Mouse (Mus musculus): Measurements from ENCODE around the gene Akr7a5.

Gene Akr7a5

DNA sequence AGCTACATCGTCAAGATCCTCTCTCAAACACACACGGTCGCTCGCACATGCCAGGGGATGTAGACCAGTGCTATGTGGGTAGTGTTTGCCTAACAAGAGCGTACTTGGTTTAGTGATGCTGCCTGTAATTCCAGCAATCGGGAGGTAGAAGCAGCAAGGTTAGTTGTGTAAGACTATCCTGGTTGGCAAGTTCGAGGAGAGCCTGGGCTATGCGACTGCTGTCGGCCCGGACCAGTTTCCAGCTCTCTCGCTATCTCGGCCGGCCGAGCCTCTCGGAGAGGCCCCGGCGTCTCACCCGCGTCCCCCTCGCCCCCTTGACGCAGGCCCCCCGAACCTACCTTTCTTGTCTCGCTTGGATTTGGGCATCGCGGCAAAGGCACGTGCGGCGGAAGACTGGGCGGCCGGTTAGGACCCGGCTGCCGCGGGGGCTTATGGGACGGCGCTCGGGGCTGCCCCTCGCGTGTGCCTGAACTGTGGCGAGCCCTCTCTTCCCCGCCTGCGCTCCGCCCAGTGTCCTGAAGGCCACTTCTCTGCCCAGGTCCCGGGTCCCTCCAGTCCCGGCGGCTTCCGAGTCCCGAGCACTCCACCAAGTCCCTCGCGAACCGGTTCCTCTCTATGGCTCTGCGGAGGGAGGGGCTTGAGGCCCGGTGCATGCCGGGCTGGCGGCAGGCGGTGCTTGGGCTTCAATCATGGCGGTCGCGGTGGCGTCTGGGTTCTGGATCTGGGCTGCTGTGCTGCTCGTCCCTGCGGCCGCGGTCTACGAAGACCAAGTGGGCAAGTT lies 41.6 kb downstream of the Akr7a5 start, which contains the start of the genes Mrto4, Emc1 and Ubr4:
Gene Mrto4 (minus strand): TSS at position 646 of the 781 bp plus-strand sequence.
Gene Emc1 (plus strand): TSS at position 657 of the 781 bp plus-strand sequence.
Gene Ubr4 (plus strand): TSS at position 679 of the 781 bp plus-strand sequence.
- DNase-seq (ENCODE audit: extremely low read depth, insufficient read length, low spot score): peak; percentile 89

GRCm38 (mm10) chr4:139352832-139353231 lies 42.3 kb downstream of the Akr7a5 start:
- no peak for DNase-seq (ENCODE audit: extremely low read depth, insufficient read length, low spot score)

GRCm38 (mm10) chr4:139357211-139357610 lies 46.7 kb downstream of the Akr7a5 start:
- no peak for DNase-seq (ENCODE audit: extremely low read depth, insufficient read length, low spot score)

DNA sequence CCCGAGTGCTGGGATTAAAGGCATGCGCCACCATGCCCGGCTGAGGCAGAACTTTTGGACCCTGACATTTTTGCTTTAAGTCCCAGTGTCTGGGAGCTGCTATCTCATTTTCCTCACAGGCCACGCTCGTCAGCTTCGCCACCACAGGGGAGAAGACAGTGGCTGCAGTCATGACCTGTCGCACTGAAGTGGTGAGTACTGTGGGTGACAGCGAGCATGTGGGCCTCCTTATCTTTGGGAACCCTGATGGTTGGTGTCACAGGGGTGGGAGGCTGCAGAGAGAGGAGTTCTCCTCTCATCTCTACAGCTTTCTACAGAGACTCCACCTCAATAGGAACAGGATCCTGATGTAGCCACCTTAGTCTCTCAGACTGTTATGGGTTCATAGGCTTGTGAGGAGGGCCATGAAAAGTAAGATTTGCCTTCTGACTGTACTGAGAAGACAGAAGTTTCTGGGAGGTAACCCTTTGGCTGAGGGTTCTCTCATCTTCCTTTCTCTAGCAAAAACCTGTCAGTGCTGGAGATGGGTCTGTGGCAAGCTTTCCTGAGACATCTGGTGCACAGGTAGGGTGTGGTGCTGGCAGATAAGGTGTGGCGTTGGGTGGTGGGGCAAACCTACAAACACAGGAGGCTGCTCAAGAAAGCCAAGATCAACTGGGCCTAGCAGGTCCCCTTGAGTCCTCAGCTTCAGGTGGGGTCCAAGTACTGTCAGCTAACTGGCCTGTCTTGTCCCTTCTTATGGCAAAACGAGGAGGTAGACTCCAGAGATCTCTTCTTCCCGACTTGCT lies 50.4 kb downstream of the Akr7a5 start:
- no peak for DNase-seq (ENCODE audit: extremely low read depth, insufficient read length, low spot score)

- no peak for DNase-seq (ENCODE audit: extremely low read depth, insufficient read length, low spot score)
Measured at GRCm38 (mm10) chr4:139367336-139367735, 56.8 kb downstream of the Akr7a5 start.

All from 3134 (cell line).